Mouse (Mus musculus): ENCODE measurements around the gene Krtap13-1. TPM values are rescaled to one million over a fixed set of nuclear protein-coding genes. Genes with fewer than 3 reads are reported as not detected.

Gene Krtap13-1
- polyA plus RNA-seq, 1 experiment, result not detected

Other genes with a start within 250 kb of the Krtap13-1 start
- gene Cldn17, start 221.9 kb upstream of the Krtap13-1 start, polyA plus RNA-seq (2012; rRNA removed), result not detected in 2 replicates
- 0.91 and 2.0 TPM in 2 replicates for gene Cldn8, start 165.7 kb upstream of the Krtap13-1 start, polyA plus RNA-seq (2012; rRNA removed)
- not detected in 2 replicates for gene Krtap24-1, start 116.6 kb upstream of the Krtap13-1 start, polyA plus RNA-seq (2012; rRNA removed)
- not detected in 2 replicates for gene 2310079G19Rik, start 101.2 kb upstream of the Krtap13-1 start, polyA plus RNA-seq (2012; rRNA removed)
- gene Krtap26-1, start 81.1 kb upstream of the Krtap13-1 start, polyA plus RNA-seq (2012; rRNA removed), result not detected in 2 replicates
- gene Krtap27-1, start 57.2 kb upstream of the Krtap13-1 start, polyA plus RNA-seq (2012; rRNA removed), result not detected in 2 replicates
- gene 2310061N02Rik, start 20.9 kb upstream of the Krtap13-1 start, polyA plus RNA-seq (2012; rRNA removed), result not detected in 2 replicates
- gene Krtap13, start 22.8 kb downstream of the Krtap13-1 start, polyA plus RNA-seq (2012; rRNA removed), result not detected in 2 replicates
- gene 2310034C09Rik, start 30.0 kb downstream of the Krtap13-1 start, polyA plus RNA-seq (2012; rRNA removed), result not detected in 2 replicates
- not detected in 2 replicates for gene 2310057N15Rik, start 45.3 kb downstream of the Krtap13-1 start, polyA plus RNA-seq (2012; rRNA removed)
- not detected in 2 replicates for gene Gm5965, start 49.0 kb downstream of the Krtap13-1 start, polyA plus RNA-seq (2012; rRNA removed)
- gene Gm20741, start 83.4 kb downstream of the Krtap13-1 start, polyA plus RNA-seq (2012; rRNA removed), result not detected in 2 replicates
- gene Krtap15, start 91.4 kb downstream of the Krtap13-1 start, polyA plus RNA-seq (2012; rRNA removed), result not detected in 2 replicates
- gene Krtap14, start 97.3 kb downstream of the Krtap13-1 start, polyA plus RNA-seq (2012; rRNA removed), result not detected in 2 replicates
- gene Krtap19-1, start 140.5 kb downstream of the Krtap13-1 start, polyA plus RNA-seq (2012; rRNA removed), result not detected in 2 replicates
- gene Krtap19-2, start 145.4 kb downstream of the Krtap13-1 start, polyA plus RNA-seq (2012; rRNA removed), result not detected in 2 replicates
- gene Krtap19-3, start 149.2 kb downstream of the Krtap13-1 start, polyA plus RNA-seq (2012; rRNA removed), result not detected in 2 replicates
- gene Krtap19-4, start 156.2 kb downstream of the Krtap13-1 start, polyA plus RNA-seq (2012; rRNA removed), result not detected in 2 replicates
- not detected in 2 replicates for gene Krtap19-5, start 167.6 kb downstream of the Krtap13-1 start, polyA plus RNA-seq (2012; rRNA removed)
- gene Krtap19-9b, start 203.4 kb downstream of the Krtap13-1 start, polyA plus RNA-seq (2012; rRNA removed), result not detected in 2 replicates
- not detected in 2 replicates for gene Krtap16-3, start 234.0 kb downstream of the Krtap13-1 start, polyA plus RNA-seq (2012; rRNA removed)